Mouse (Mus musculus): ENCODE data around the gene Trhr2. TPM values are rescaled to one million over a fixed set of nuclear protein-coding genes. Genes with fewer than 3 reads are reported as not detected.

The Trhr2 gene
- polyA plus RNA-seq (2012; rRNA removed): not detected in 2 replicates

DNA sequence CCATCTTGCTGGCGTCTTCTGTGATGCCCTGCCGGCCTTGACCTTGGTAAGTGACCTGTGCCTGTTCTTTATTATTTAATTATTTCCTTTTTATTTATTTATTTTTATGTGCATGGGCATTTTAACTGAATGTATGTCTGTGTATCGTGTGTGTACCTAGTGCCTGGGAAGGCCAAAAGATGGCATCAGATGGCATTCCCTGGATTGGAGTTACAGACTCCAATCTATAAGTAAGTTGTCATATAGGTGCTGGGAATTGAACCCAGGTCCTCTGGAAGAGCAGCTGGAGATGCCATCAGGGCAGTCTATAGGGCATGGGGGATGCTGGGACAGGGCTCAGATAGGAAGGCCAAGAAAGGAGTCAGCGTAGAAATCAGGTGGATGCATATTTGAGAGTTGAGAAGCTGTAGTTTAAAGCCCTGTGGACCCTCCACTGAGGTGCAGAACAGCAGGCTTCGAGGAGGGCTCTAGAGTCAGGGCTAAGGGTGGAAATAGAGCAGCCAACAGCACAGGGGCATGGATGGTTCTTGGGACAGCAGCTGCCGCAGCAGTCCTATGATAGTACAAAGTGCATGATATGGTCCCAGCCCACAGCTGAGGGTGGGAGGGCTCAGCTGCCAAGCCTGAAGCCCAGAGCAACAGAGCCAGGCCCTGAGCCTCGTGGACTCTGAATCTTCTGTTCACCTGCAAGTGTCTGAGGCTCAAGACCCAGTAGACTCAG, at the start of gene Trhr2:
Gene Trhr2 (minus strand): TSS at position 51 of the 721 bp plus-strand sequence.

GRCm38 (mm10) chr8:122376365-122377231, 16.1 kb upstream of the Trhr2 start, which contains the start of gene Zc3h18:
Gene Zc3h18, plus strand, starts transcription at chr8:122376609.

Other genes starting within 250 kb of the Trhr2 start
- 14.5 and 15.9 TPM in 2 replicates for gene Zfpm1, start 78.6 kb downstream of the Trhr2 start, polyA plus RNA-seq (2012; rRNA removed)
- gene Zc3h18, start 15.9 kb upstream of the Trhr2 start, polyA plus RNA-seq (2012; rRNA removed): 33.2 and 40.0 TPM in 2 replicates
- 0.17 and 1.0 TPM in 2 replicates for gene Il17c, start 61.3 kb upstream of the Trhr2 start, polyA plus RNA-seq (2012; rRNA removed)
- gene Cyba, start 72.2 kb upstream of the Trhr2 start, polyA plus RNA-seq (2012; rRNA removed): 329 and 330 TPM in 2 replicates
- gene Mvd, start 82.7 kb upstream of the Trhr2 start, polyA plus RNA-seq (2012; rRNA removed): 59.0 and 70.3 TPM in 2 replicates
- gene Snai3, start 100.0 kb upstream of the Trhr2 start, polyA plus RNA-seq (2012; rRNA removed): 1.2 and 2.7 TPM in 2 replicates
- gene Rnf166, start 115.3 kb upstream of the Trhr2 start, polyA plus RNA-seq (2012; rRNA removed): 68.6 and 71.3 TPM in 2 replicates
- gene Ctu2, start 115.4 kb upstream of the Trhr2 start, polyA plus RNA-seq (2012; rRNA removed): 27.5 and 28.8 TPM in 2 replicates
- 70.0 and 95.6 TPM in 2 replicates for gene Piezo1, start 190.6 kb upstream of the Trhr2 start, polyA plus RNA-seq (2012; rRNA removed)
- gene Cdt1, start 207.3 kb upstream of the Trhr2 start, polyA plus RNA-seq (2012; rRNA removed): 29.3 and 35.4 TPM in 2 replicates
- 277 TPM in 2 replicates for gene Aprt, start 216.2 kb upstream of the Trhr2 start, polyA plus RNA-seq (2012; rRNA removed)

All from colon, adult 2 months (tissue).